Mouse (Mus musculus) C2C12 (cell line): ENCODE data around the gene Itfg1. TPM values are rescaled to one million over a fixed set of nuclear protein-coding genes. Genes with fewer than 3 reads are reported as not detected.

Experiments used
- H3K27me3 ChIP-seq: one replicate; pipeline ENCODE4 v1.6.1; 2011; ENCODE audit not compliant: control insufficient read depth, insufficient read depth, insufficient read length
- H3K36me3 ChIP-seq: one replicate; pipeline ENCODE4 v1.6.1; 2011; ENCODE audit not compliant: control insufficient read depth, insufficient read depth
- H3K4me3 ChIP-seq: one replicate; pipeline ENCODE4 v1.5.1; 2011; ENCODE audit warnings: mild to moderate bottlenecking, control low read depth; ENCODE audit not compliant: poor library complexity, insufficient read depth, severe bottlenecking
- H3K79me2 ChIP-seq: one replicate; pipeline ENCODE4 v1.6.1; 2011; ENCODE audit not compliant: control insufficient read depth, insufficient read depth
- H3K79me3 ChIP-seq: one replicate; pipeline ENCODE4 v1.6.1; 2011; ENCODE audit warnings: low read depth, control low read depth
- H3ac ChIP-seq: one replicate; pipeline ENCODE3; 2011; ENCODE audit warnings: low read depth; ENCODE audit not compliant: control insufficient read depth, insufficient read length
- CEBPB ChIP-seq: IDR thresholded peaks from one replicate; pipeline ENCODE4 v1.6.1; 2011; ENCODE audit warnings: low read depth, mild to moderate bottlenecking, control low read depth, moderate library complexity
- CTCF ChIP-seq: IDR thresholded peaks from one replicate; pipeline ENCODE4 v1.5.1; 2011; ENCODE audit not compliant: control insufficient read depth, insufficient read depth, insufficient read length
- FOSL1 ChIP-seq: IDR thresholded peaks from one replicate; pipeline ENCODE4 v1.8.0; 2011; ENCODE audit warnings: mild to moderate bottlenecking, low read length; ENCODE audit not compliant: poor library complexity, insufficient read depth, severe bottlenecking
- MAX ChIP-seq: IDR thresholded peaks from one replicate; pipeline ENCODE4 v1.6.1; 2011; ENCODE audit warnings: mild to moderate bottlenecking, control low read depth
- MYOD1 ChIP-seq: IDR thresholded peaks from one replicate; pipeline ENCODE4 v1.6.1; 2011; ENCODE audit warnings: low read depth; ENCODE audit not compliant: control insufficient read depth, insufficient read length
- MYOG ChIP-seq: IDR thresholded peaks from one replicate; pipeline ENCODE4 v1.6.1; 2011; ENCODE audit not compliant: control insufficient read depth, insufficient read length; ENCODE audit errors: extremely low read depth
- USF1 ChIP-seq: IDR thresholded peaks from one replicate; pipeline ENCODE4 v1.6.1; 2011; ENCODE audit warnings: low read depth, mild to moderate bottlenecking, control low read depth, moderate library complexity
- microRNA-seq: library from miRNA; unstranded; fragments of <30 nt; microRNA quantifications from one replicate; pipeline ENCODE4, GENCODE M21; 2019; ENCODE audit warnings: borderline microRNAs expressed
- polyA plus RNA-seq: library from polyadenylated mRNA; unstranded; fragments of >200 nt; fragmentation: generic; extraction: Trizol; gene quantifications from one replicate; pipeline ENCODE4 v1.2.1, GENCODE M21; 2012; ENCODE audit warnings: missing spikeins

Gene Itfg1
- polyA plus RNA-seq, 1 experiment, result 16.1 TPM

DNA sequence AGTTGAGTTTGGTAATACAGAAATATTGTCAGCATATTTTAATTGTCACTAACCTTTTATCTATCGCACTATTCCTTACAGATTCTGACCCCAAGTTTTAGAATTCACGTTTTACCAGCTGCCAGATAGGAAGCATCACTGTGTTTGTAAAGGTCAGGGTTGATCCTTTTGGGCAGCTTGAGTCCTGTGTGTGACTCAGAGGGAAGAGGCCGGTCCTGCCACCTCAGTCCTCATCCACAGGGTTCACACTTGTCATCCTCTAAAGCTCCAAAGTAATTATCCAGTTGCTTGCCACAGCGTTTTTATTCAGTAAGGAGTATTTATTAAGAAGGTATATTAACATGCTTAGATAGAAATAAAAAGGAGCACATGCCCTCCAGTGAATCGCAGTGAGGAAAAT lies 123.5 kb downstream of the Itfg1 start:
- Histone ChIP-seq H3K4me3 (no peak overlapping the region), H3K36me3 (peaks cover 5% of the 10 kb centered on the region), H3K79me3 (no peaks in the 10 kb centered on the region), H3ac (no peak overlapping the region), H3K27me3 (no peaks in the 10 kb centered on the region), H3K79me2 (no peaks in the 10 kb centered on the region)
- no peak for TF ChIP-seq MAX
- TF ChIP-seq CEBPB, result no peak
- no peak for TF ChIP-seq USF1
- TF ChIP-seq MYOD1, result no peak
- TF ChIP-seq FOSL1, result no peak
- no peak for TF ChIP-seq MYOG
- no peak for TF ChIP-seq CTCF

DNA sequence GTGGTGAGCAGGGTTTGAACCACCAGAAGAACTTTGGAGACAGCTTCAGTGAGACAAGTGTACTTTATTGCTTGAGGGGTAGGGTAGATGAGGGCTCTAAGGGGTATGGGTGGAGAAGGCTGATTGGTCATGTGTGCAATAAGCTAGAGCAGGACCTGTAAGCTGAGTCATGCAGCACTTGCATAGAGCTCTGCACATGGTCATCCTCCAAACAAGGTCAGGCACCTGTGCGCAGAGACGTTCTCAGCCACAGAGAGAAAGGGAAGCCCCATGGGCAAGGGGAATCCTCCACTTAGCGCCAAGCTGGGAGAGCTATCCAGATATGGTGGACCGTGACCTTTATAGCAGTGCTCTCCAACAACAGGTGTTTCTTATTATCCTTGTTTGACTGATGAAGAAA lies 124.0 kb downstream of the Itfg1 start:
- peaks cover 1% of the 10 kb centered on the region for H3K36me3 ChIP-seq
- no peaks in the 10 kb centered on the region for H3K27me3 ChIP-seq
- no peak for TF ChIP-seq MYOG
- no peak for TF ChIP-seq CTCF
- TF ChIP-seq CEBPB, result no peak
- TF ChIP-seq MAX, result no peak
- TF ChIP-seq MYOD1, result no peak
- TF ChIP-seq USF1, result no peak
- TF ChIP-seq FOSL1, result no peak
- H3ac ChIP-seq, result no peak overlapping the region
- H3K79me3 ChIP-seq, result no peaks in the 10 kb centered on the region
- no peaks in the 10 kb centered on the region for H3K79me2 ChIP-seq
- H3K4me3 ChIP-seq, result no peak overlapping the region

GRCm38 (mm10) chr8:85706988-85707387 lies 133.7 kb downstream of the Itfg1 start:
- no peaks in the 10 kb centered on the region for H3K79me3 ChIP-seq
- no peak for TF ChIP-seq USF1
- no peak for TF ChIP-seq MYOD1
- no peak for TF ChIP-seq FOSL1
- no peak for TF ChIP-seq CEBPB
- TF ChIP-seq MAX, result no peak
- TF ChIP-seq MYOG, result no peak
- TF ChIP-seq CTCF, result no peak
- no peaks in the 10 kb centered on the region for H3K36me3 ChIP-seq
- peaks cover 4% of the 10 kb centered on the region for H3K27me3 ChIP-seq
- H3K79me2 ChIP-seq, result no peaks in the 10 kb centered on the region
- no peak overlapping the region for H3ac ChIP-seq
- no peak overlapping the region for H3K4me3 ChIP-seq

GRCm38 (mm10) chr8:85700751-85701351 lies 139.9 kb downstream of the Itfg1 start, which contains the start of gene Neto2:
TSS of gene Neto2 (minus strand) at chr8:85700924.
- no peak within 1 kb of the TSS for H3K4me3 ChIP-seq
- peaks cover 18% of the 10 kb centered on the region for H3K27me3 ChIP-seq
- H3ac ChIP-seq, result peak within 1 kb of the TSS; percentile 40
- H3K79me2 ChIP-seq, result no peaks in the 10 kb centered on the region
- TF ChIP-seq CEBPB (no peak), USF1 (no peak), CTCF (no peak), FOSL1 (no peak), MYOG (no peak), MYOD1 (no peak), MAX (no peak)
- H3K79me3 ChIP-seq, result no peaks in the 10 kb centered on the region
- no peaks in the 10 kb centered on the region for H3K36me3 ChIP-seq

GRCm38 (mm10) chr8:85700101-85700750 lies 140.5 kb downstream of the Itfg1 start:
- no peaks in the 10 kb centered on the region for H3K36me3 ChIP-seq
- peak; percentile 59 for TF ChIP-seq CTCF
- TF ChIP-seq USF1, result no peak
- peak overlapping the region; percentile 40 for H3ac ChIP-seq
- H3K79me3 ChIP-seq, result no peaks in the 10 kb centered on the region
- H3K27me3 ChIP-seq, result peaks cover 18% of the 10 kb centered on the region
- H3K4me3 ChIP-seq, result no peak overlapping the region
- H3K79me2 ChIP-seq, result no peaks in the 10 kb centered on the region

GRCm38 (mm10) chr8:85699051-85699450 lies 141.7 kb downstream of the Itfg1 start:
- Histone ChIP-seq H3K79me3 (no peaks in the 10 kb centered on the region), H3K36me3 (no peaks in the 10 kb centered on the region), H3K4me3 (no peak overlapping the region)

More at GRCm38 (mm10) chr8:85699051-85699450, 141.7 kb downstream of the Itfg1 start:
- TF ChIP-seq MYOD1 (no peak), MAX (no peak), CEBPB (no peak), USF1 (no peak), MYOG (no peak), FOSL1 (no peak), CTCF (peak; percentile 58)
- Histone ChIP-seq H3ac (no peak overlapping the region), H3K27me3 (peaks cover 18% of the 10 kb centered on the region), H3K79me2 (no peaks in the 10 kb centered on the region)

Small RNAs within 50 kb of the gene (microRNA-seq; reads per million reads assigned to microRNA genes)
- gene Mir8109, result not detected

Other genes with a start within 250 kb of the Itfg1 start
- gene Neto2, start 140.0 kb downstream of the Itfg1 start, polyA plus RNA-seq, result 0.18 TPM
- gene Phkb, start within 50 bp of the Itfg1 start, polyA plus RNA-seq, result 7.0 TPM